Comparison of ENCODE assay signal across 8 mouse cellular contexts in genomic region chr17:34122188-34122984, GRCm38 (mm10). TPM values are rescaled to one million over a fixed set of nuclear protein-coding genes. Genes with fewer than 3 reads are reported as not detected.
DNase-seq lines count a peak whose midpoint lies in the region; ATAC-seq lines count a peak whose summit lies in the region.

Gene Brd2, minus strand, starts transcription at chr17:34122634.

- peak within 1 kb of the TSS; percentile 98 for H3K4me2 ChIP-seq in heart, embryonic 11.5 days
- H3K4me2 ChIP-seq in kidney, embryonic 16.5 days (replicated peaks; ENCODE audit: low read depth, low read length), result peak within 1 kb of the TSS; percentile 66

- DNase-seq in CD4-positive helper T cell, adult 2 months (ENCODE audit: low read depth, low spot score), result peak; percentile 99
- peak; percentile 93 for DNase-seq in brain, embryonic 18.5 days (ENCODE audit: low read depth, low spot score)
- peak; percentile 98 for DNase-seq in liver
- peak; percentile 82 to 94 for DNase-seq in monocyte, adult 2 months (ENCODE audit: low read depth in 1 of 2, low spot score in 2 of 2)
- peak; percentile 90 to 92 for DNase-seq in spleen, postnatal 14 days (ENCODE audit: low spot score in 2 of 2)

- H3K9ac ChIP-seq in heart, embryonic 11.5 days (ENCODE audit: low read depth, low read length), result peak within 1 kb of the TSS; percentile 99
- peak within 1 kb of the TSS; percentile 99 for H3K9ac ChIP-seq in kidney, embryonic 16.5 days (replicated peaks; ENCODE audit: low read length)

- peak within 1 kb of the TSS; percentile 100 for H3K27ac ChIP-seq in heart, embryonic 11.5 days (ENCODE audit: low read depth, low read length)
- peak within 1 kb of the TSS; percentile 100 for H3K27ac ChIP-seq in kidney, embryonic 16.5 days (ENCODE audit: low read length)

- peaks cover 23% of the 10 kb centered on the region for H3K36me3 ChIP-seq in erythroblast, embryonic 14.5 days (ENCODE audit: control insufficient read depth)
- peaks cover 7% of the 10 kb centered on the region; the same call in 1 of the 2 replicates for H3K36me3 ChIP-seq in heart, embryonic 11.5 days (ENCODE audit: control insufficient read depth, insufficient read depth, low read length)
- H3K36me3 ChIP-seq in kidney, embryonic 16.5 days (ENCODE audit: insufficient read depth, low read length), result peaks cover 14% of the 10 kb centered on the region

- H3K27me3 ChIP-seq in erythroblast, embryonic 14.5 days (ENCODE audit: control insufficient read depth), result no peaks in the 10 kb centered on the region
- H3K27me3 ChIP-seq in heart, embryonic 11.5 days (ENCODE audit: control insufficient read depth, insufficient read depth, low read length), result no peaks in the 10 kb centered on the region
- H3K27me3 ChIP-seq in kidney, embryonic 16.5 days (ENCODE audit: insufficient read depth, low read length), result no peaks in the 10 kb centered on the region

- peak within 1 kb of the TSS; percentile 100 for H3K4me3 ChIP-seq in erythroblast, embryonic 14.5 days (replicated peaks)
- peak within 1 kb of the TSS; percentile 99 for H3K4me3 ChIP-seq in heart, embryonic 11.5 days (ENCODE audit: low read depth, low read length)
- peak within 1 kb of the TSS; percentile 100 for H3K4me3 ChIP-seq in kidney, embryonic 16.5 days (ENCODE audit: low read length)

- peaks cover 74% of the 10 kb centered on the region for H3K4me1 ChIP-seq in erythroblast, embryonic 14.5 days (ENCODE audit: control insufficient read depth)
- peaks cover 11% of the 10 kb centered on the region for H3K4me1 ChIP-seq in heart, embryonic 11.5 days (ENCODE audit: control insufficient read depth, insufficient read depth, low read length)
- peaks cover 25% of the 10 kb centered on the region for H3K4me1 ChIP-seq in kidney, embryonic 16.5 days (ENCODE audit: insufficient read depth, low read length)

- WGBS in heart, embryonic 11.5 days (ENCODE audit: insufficient replicate concordance), result under 1% methylated on average over 55 of the region's 75 CpGs
- WGBS in kidney, embryonic 16.5 days, result under 1% methylated on average over 71 of the region's 75 CpGs

- ATAC-seq in heart, embryonic 11.5 days (replicated peaks; ENCODE audit: insufficient number of reproducible peaks, low FRiP score, low TSS enrichment), result peak; percentile 68
- peak; percentile 25 for ATAC-seq in kidney, embryonic 16.5 days (ENCODE audit: low FRiP score, low TSS enrichment)

- no peaks in the 10 kb centered on the region for H3K9me3 ChIP-seq in erythroblast, embryonic 14.5 days (ENCODE audit: control insufficient read depth, low read length)
- no peaks in the 10 kb centered on the region for H3K9me3 ChIP-seq in heart, embryonic 11.5 days (replicated peaks; ENCODE audit: control insufficient read depth, low read length)
- no peaks in the 10 kb centered on the region for H3K9me3 ChIP-seq in kidney, embryonic 16.5 days (ENCODE audit: low read length)

RNA-seq across cellular contexts. Expression of gene Brd2, which starts in this region (rescaled TPM):
- polyA plus RNA-seq in erythroblast, embryonic 14.5 days (2012), result 28.3 and 30.4 TPM in 2 replicates
- 59.7 and 105 TPM in 2 replicates for polyA plus RNA-seq in heart, embryonic 11.5 days (2014; fragmentation: Nextera tagmentation; extraction: Ambion mirVana)
- polyA plus RNA-seq in kidney, embryonic 16.5 days (2015; fragmentation: Nextera tagmentation; extraction: Ambion mirVana), result 117 and 134 TPM in 2 replicates

Comparison
In these comparisons a context has a peak if more than half of its experiments do, and no peak if none do; other contexts are left out.
1. Peak in every context shown above with its lines: DNase-seq, ATAC-seq, H3K4me3 ChIP-seq and H3K27ac ChIP-seq.